Mouse (Mus musculus) midbrain, embryonic 16.5 days (tissue): ENCODE measurements around the gene Cnnm1. TPM values are rescaled to one million over a fixed set of nuclear protein-coding genes. Genes with fewer than 3 reads are reported as not detected.
"Not testable (repeated sequence)": the region's sequence is repeated elsewhere in the genome, so short reads cannot be mapped to it uniquely, and the experiment has no call there.

Experiments
- ATAC-seq: fragments of 200-750 bp; cut with Nextera tagmentation; 2 replicates; pipeline ENCODE4 v1.8.0; 2017; ENCODE audit warnings: moderate TSS enrichment
- H3K27ac ChIP-seq: fragments of 300-500 bp; sonication (generic); 2 replicates; pipeline ENCODE4 v1.5.1; 2014; ENCODE audit warnings: mild to moderate bottlenecking, low read length, mixed read lengths
- H3K27me3 ChIP-seq: fragments of 300-500 bp; sonication (generic); 2 replicates; pipeline ENCODE4 v1.6.1; 2014; ENCODE audit warnings: low read depth, low read length, mixed read lengths; ENCODE audit not compliant: control insufficient read depth, insufficient read depth
- H3K36me3 ChIP-seq: fragments of 300-500 bp; sonication (generic); 2 replicates; pipeline ENCODE4 v1.6.1; 2014; ENCODE audit warnings: mild to moderate bottlenecking, low read length, moderate library complexity, mixed read lengths; ENCODE audit not compliant: control insufficient read depth, insufficient read depth
- H3K4me1 ChIP-seq: fragments of 300-500 bp; sonication (generic); 2 replicates; pipeline ENCODE4 v1.6.1; 2014; ENCODE audit warnings: mild to moderate bottlenecking, low read length, mixed read lengths; ENCODE audit not compliant: control insufficient read depth, insufficient read depth
- H3K4me2 ChIP-seq: fragments of 300-500 bp; sonication (generic); 2 replicates; pipeline ENCODE4 v1.6.1; 2014; ENCODE audit warnings: mild to moderate bottlenecking, low read length, mixed read lengths
- H3K4me3 ChIP-seq: fragments of 300-500 bp; sonication (generic); 2 replicates; pipeline ENCODE4 v1.5.1; 2014; ENCODE audit warnings: low read depth, mild to moderate bottlenecking, low read length, moderate library complexity, mixed read lengths
- H3K9ac ChIP-seq: fragments of 300-500 bp; sonication (generic); 2 replicates; pipeline ENCODE4 v1.6.1; 2014; ENCODE audit warnings: low read depth, low read length, mixed read lengths
- H3K9me3 ChIP-seq: fragments of 300-500 bp; sonication (generic); replicated peaks from 2 replicates; pipeline ENCODE4 v1.6.1; 2014; ENCODE audit warnings: mild to moderate bottlenecking, low read length, mixed read lengths; ENCODE audit not compliant: control insufficient read depth, poor library complexity, severe bottlenecking
- WGBS: fragments of 180-500 bp; shearing (Covaris S2); extraction: QIAGEN DNeasy Blood & Tissue Kit; methylation state at CpG from one replicate; pipeline ENCODE4 v1.1.7; 2014; 5-methylcytosine and 5-hydroxymethylcytosine counted together
- polyA plus RNA-seq: library from polyadenylated mRNA; unstranded; fragments of >200 nt; fragmentation: Nextera tagmentation; extraction: Ambion mirVana; gene quantifications from 2 replicates; pipeline ENCODE4 v1.2.1, GENCODE M21; 2015

Cnnm1 gene
- polyA plus RNA-seq, 1 experiment from 2014 or later: 2.7 TPM

GRCm38 (mm10) chr19:43494914-43495313, 54.7 kb downstream of the Cnnm1 start:
- peak overlapping the region; percentile 15 for H3K4me3 ChIP-seq
- peaks cover 8% of the 10 kb centered on the region for H3K36me3 ChIP-seq
- no peak overlapping the region for H3K27ac ChIP-seq
- H3K9ac ChIP-seq: no peak overlapping the region
- H3K27me3 ChIP-seq: peaks cover 4% of the 10 kb centered on the region; the same call in 1 of the 2 replicates
- ATAC-seq: no peak
- WGBS: 11% methylated on average over 14 of the region's 14 CpGs
- no peaks in the 10 kb centered on the region for H3K9me3 ChIP-seq
- no peaks in the 10 kb centered on the region for H3K4me1 ChIP-seq
- H3K4me2 ChIP-seq: peak overlapping the region; percentile 54

GRCm38 (mm10) chr19:43495846-43496245, 55.6 kb downstream of the Cnnm1 start:
- ATAC-seq: 0 out of 2 replicates have a peak, but pooled peaks have one; percentile 19
- H3K9me3 ChIP-seq: no peaks in the 10 kb centered on the region
- H3K4me1 ChIP-seq: no peaks in the 10 kb centered on the region
- no peak overlapping the region for H3K4me3 ChIP-seq
- 16% methylated on average over 5 of the region's 5 CpGs for WGBS
- no peak overlapping the region for H3K9ac ChIP-seq
- H3K27ac ChIP-seq: no peak overlapping the region
- H3K4me2 ChIP-seq: no peak overlapping the region
- peaks cover 4% of the 10 kb centered on the region; the same call in 1 of the 2 replicates for H3K27me3 ChIP-seq
- H3K36me3 ChIP-seq: peaks cover 14% of the 10 kb centered on the region

- no peak overlapping the region for H3K9ac ChIP-seq
- H3K4me2 ChIP-seq: no peak overlapping the region
- no peak overlapping the region for H3K4me3 ChIP-seq
- WGBS: 90% methylated on average over 7 of the region's 7 CpGs
- no peaks in the 10 kb centered on the region for H3K9me3 ChIP-seq
- H3K27ac ChIP-seq: no peak overlapping the region
- no peaks in the 10 kb centered on the region for H3K4me1 ChIP-seq
- peaks cover 4% of the 10 kb centered on the region; the same call in 1 of the 2 replicates for H3K27me3 ChIP-seq
- peaks cover 14% of the 10 kb centered on the region for H3K36me3 ChIP-seq
- ATAC-seq: no peak
Observed at GRCm38 (mm10) chr19:43497440-43497839, 57.2 kb downstream of the Cnnm1 start.

- Histone ChIP-seq H3K9me3 (no peaks in the 10 kb centered on the region), H3K27me3 (peaks cover 4% of the 10 kb centered on the region; the same call in 1 of the 2 replicates), H3K9ac (no peak overlapping the region), H3K36me3 (peaks cover 19% of the 10 kb centered on the region), H3K4me3 (no peak overlapping the region), H3K4me2 (no peak overlapping the region), H3K27ac (no peak overlapping the region), H3K4me1 (no peaks in the 10 kb centered on the region)
- WGBS: 85% methylated on average over 7 of the region's 7 CpGs
- ATAC-seq: no peak
Observed at GRCm38 (mm10) chr19:43498874-43499273, 58.6 kb downstream of the Cnnm1 start.

- Histone ChIP-seq H3K9ac (no peak overlapping the region), H3K4me3 (no peak overlapping the region), H3K36me3 (peaks cover 34% of the 10 kb centered on the region), H3K4me2 (no peak overlapping the region), H3K9me3 (no peaks in the 10 kb centered on the region), H3K27me3 (no peaks in the 10 kb centered on the region), H3K27ac (no peak overlapping the region), H3K4me1 (no peaks in the 10 kb centered on the region)
- ATAC-seq: no peak
- WGBS: 75% methylated on average over 11 of the region's 11 CpGs
Observed at GRCm38 (mm10) chr19:43502630-43503029, 62.4 kb downstream of the Cnnm1 start.

- not testable (repeated sequence) for H3K9me3 ChIP-seq, H3K9ac ChIP-seq, H3K27ac ChIP-seq, H3K4me3 ChIP-seq, H3K27me3 ChIP-seq, H3K4me1 ChIP-seq, H3K4me2 ChIP-seq, ATAC-seq
- 94% methylated on average over 7 of the region's 9 CpGs for WGBS
- peaks cover 36% of the 10 kb centered on the region for H3K36me3 ChIP-seq
Observed at GRCm38 (mm10) chr19:43503593-43503992, 63.4 kb downstream of the Cnnm1 start.

- no peak overlapping the region for H3K4me2 ChIP-seq
- peaks cover 23% of the 10 kb centered on the region for H3K36me3 ChIP-seq
- WGBS: 94% methylated on average over 12 of the region's 12 CpGs
- H3K27me3 ChIP-seq: no peaks in the 10 kb centered on the region
- no peaks in the 10 kb centered on the region for H3K9me3 ChIP-seq
- no peak overlapping the region for H3K4me3 ChIP-seq
- ATAC-seq: no peak
- H3K9ac ChIP-seq: no peak overlapping the region
- H3K4me1 ChIP-seq: no peaks in the 10 kb centered on the region
- H3K27ac ChIP-seq: no peak overlapping the region
Observed at GRCm38 (mm10) chr19:43505441-43505840, 65.2 kb downstream of the Cnnm1 start.

- 94% methylated on average over 14 of the region's 14 CpGs for WGBS
- no peak overlapping the region for H3K9ac ChIP-seq
- no peak overlapping the region for H3K27ac ChIP-seq
- no peaks in the 10 kb centered on the region for H3K9me3 ChIP-seq
- no peaks in the 10 kb centered on the region for H3K27me3 ChIP-seq
- peaks cover 25% of the 10 kb centered on the region for H3K36me3 ChIP-seq
- ATAC-seq: no peak
- H3K4me2 ChIP-seq: no peak overlapping the region
- no peaks in the 10 kb centered on the region for H3K4me1 ChIP-seq
- no peak overlapping the region for H3K4me3 ChIP-seq
Observed at GRCm38 (mm10) chr19:43510436-43511220, 70.4 kb downstream of the Cnnm1 start.
